Comparison of ENCODE assay signal across 23 mouse cellular contexts in genomic region chr11:111599456-111599855, GRCm38 (mm10).
"Had no signal": no experiment of that assay in that cellular context is flagged by ENCODE, and none has a peak within 500 bp of the region (broad histone marks: within the 10 kb centered on the region; RNA-seq: fewer than 3 reads in every experiment).

No protein-coding gene starts in this region.

- H3K36me3 ChIP-seq: heart, embryonic 13.5 days; heart, embryonic 15.5 days; hindbrain, embryonic 13.5 days; hindbrain, embryonic 15.5 days; limb, embryonic 10.5 days; limb, embryonic 12.5 days; liver, embryonic 12.5 days had no signal

- H3K9me3 ChIP-seq: heart, embryonic 13.5 days; heart, embryonic 15.5 days; hindbrain, embryonic 13.5 days; hindbrain, embryonic 15.5 days; limb, embryonic 10.5 days; limb, embryonic 12.5 days; liver, embryonic 12.5 days had no signal

- H3K9ac ChIP-seq: forebrain, postnatal 0 days; heart, embryonic 13.5 days; heart, embryonic 15.5 days; hindbrain, embryonic 13.5 days; hindbrain, embryonic 15.5 days; limb, embryonic 12.5 days; liver, embryonic 12.5 days; liver, embryonic 14.5 days had no signal

- H3K4me1 ChIP-seq: heart, embryonic 13.5 days; heart, embryonic 15.5 days; hindbrain, embryonic 13.5 days; hindbrain, embryonic 15.5 days; limb, embryonic 10.5 days; limb, embryonic 12.5 days; liver, embryonic 12.5 days had no signal

- ATAC-seq: forebrain, postnatal 0 days; hindbrain, postnatal 0 days; liver, embryonic 12.5 days had no signal

- H3K27ac ChIP-seq: heart, adult 2 months; heart, embryonic 13.5 days; heart, embryonic 15.5 days; hindbrain, embryonic 13.5 days; hindbrain, embryonic 15.5 days; hindbrain, postnatal 0 days; kidney, postnatal 0 days; layer of hippocampus, adult 2 months; left cerebral cortex, adult 2 months; limb, embryonic 10.5 days; limb, embryonic 12.5 days; liver, embryonic 12.5 days; liver, embryonic 14.5 days had no signal

- H3K4me3 ChIP-seq: heart, adult 2 months; heart, embryonic 13.5 days; heart, embryonic 15.5 days; hindbrain, embryonic 13.5 days; hindbrain, embryonic 15.5 days; layer of hippocampus, adult 2 months; left cerebral cortex, adult 2 months; limb, embryonic 10.5 days; limb, embryonic 12.5 days; liver, embryonic 12.5 days had no signal

- DNase-seq: forebrain, postnatal 0 days; gastrocnemius, postnatal 14 days; gastrocnemius, postnatal 36 days; heart, adult 11 months; heart, adult 2 months; heart, postnatal 14 days; heart, postnatal 36 days; kidney, adult 18-20 months; kidney, postnatal 25 days; kidney, postnatal 4 days had no signal

- H3K4me2 ChIP-seq: heart, embryonic 11.5 days; heart, embryonic 13.5 days; heart, embryonic 15.5 days; hindbrain, embryonic 13.5 days; hindbrain, embryonic 15.5 days; limb, embryonic 12.5 days; liver, embryonic 12.5 days had no signal

- H3K27me3 ChIP-seq: heart, embryonic 13.5 days; heart, embryonic 15.5 days; hindbrain, embryonic 13.5 days; hindbrain, embryonic 15.5 days; limb, embryonic 12.5 days; liver, embryonic 12.5 days had no signal
